ENCODE assay signal across 27 mouse cellular contexts in genomic region chr11:107693338-107693737, GRCm38 (mm10). TPM values are rescaled to one million over a fixed set of nuclear protein-coding genes. Genes with fewer than 3 reads are reported as not detected.
DNase-seq lines count a peak whose midpoint lies in the region; ATAC-seq and TF ChIP-seq lines count a peak whose summit lies in the region.
"Had no signal": no experiment of that assay in that cellular context is flagged by ENCODE, and none has a peak within 500 bp of the region (broad histone marks: within the 10 kb centered on the region; RNA-seq: fewer than 3 reads in every experiment).

No protein-coding gene starts in this region.

- peak; percentile 95 to 96 for TF ChIP-seq EP300 in MEL (IDR thresholded peaks at IDR 0.05; ENCODE audit: low read depth in 1 of 2, low read length in 2 of 2)

- H3K4me2 ChIP-seq in liver, embryonic 11.5 days, result no peak overlapping the region
- no peak overlapping the region for H3K4me2 ChIP-seq in hindbrain, embryonic 14.5 days (replicated peaks)
- H3K4me2 ChIP-seq: embryonic facial prominence, embryonic 15.5 days; heart, embryonic 12.5 days; hindbrain, embryonic 15.5 days; kidney, embryonic 15.5 days; limb, embryonic 13.5 days; neural tube, embryonic 12.5 days had no signal

- TF ChIP-seq POLR2A in MEL (IDR thresholded peaks at IDR 0.05; ENCODE audit: control insufficient read depth in 1 of 2, insufficient read depth in 1 of 2, low read depth in 1 of 2, low read length in 2 of 2, poor library complexity in 1 of 2), result no peak

- no peak overlapping the region for H3K27ac ChIP-seq in liver, embryonic 11.5 days (ENCODE audit: low read depth, low read length)
- H3K27ac ChIP-seq in MEL (ENCODE audit: control insufficient read depth, low read depth, low read length), result peak overlapping the region; percentile 62; the same call in 1 of the 2 replicates
- H3K27ac ChIP-seq in hindbrain, embryonic 14.5 days, result no peak overlapping the region
- H3K27ac ChIP-seq: embryonic facial prominence, embryonic 15.5 days; hindbrain, embryonic 15.5 days; kidney, embryonic 15.5 days; limb, embryonic 13.5 days; midbrain, embryonic 10.5 days; neural tube, embryonic 12.5 days had no signal

- WGBS in liver, embryonic 11.5 days, result 43% methylated on average over 6 of the region's 6 CpGs
- 85% methylated on average over 6 of the region's 6 CpGs for WGBS in hindbrain, embryonic 14.5 days

- H3K36me3 ChIP-seq in liver, embryonic 11.5 days (ENCODE audit: control insufficient read depth, insufficient read depth, low read length), result peaks cover 2% of the 10 kb centered on the region; the same call in 1 of the 2 replicates
- H3K36me3 ChIP-seq in MEL (ENCODE audit: control insufficient read depth in 1 of 2, insufficient read depth in 2 of 2, low read length in 2 of 2), result peaks cover 0 to 29% of the 10 kb centered on the region in 2 experiments; a peak in 2 of 4 replicates
- H3K36me3 ChIP-seq in hindbrain, embryonic 14.5 days (replicated peaks; ENCODE audit: control insufficient read depth, insufficient read depth), result peaks cover 3% of the 10 kb centered on the region; the same call in 1 of the 2 replicates

- no peak for TF ChIP-seq CTCF in MEL (IDR thresholded peaks at IDR 0.05 in 2 of 3, conservative IDR thresholded peaks at IDR 0.05 in 1 of 3; ENCODE audit: control insufficient read depth in 1 of 3, insufficient read depth in 1 of 3, low read depth in 2 of 3, low read length in 3 of 3, poor library complexity in 1 of 3, severe bottlenecking in 1 of 3)

- no peak for DNase-seq in liver, embryonic 11.5 days (ENCODE audit: low spot score)
- DNase-seq in liver (no peak), MEL (ENCODE audit: low read depth, low spot score) (peak; percentile 97)
- DNase-seq in naive thymus-derived CD4-positive, alpha-beta T cell, adult 2 months (ENCODE audit: low read depth), result peak; percentile 12
- no peak for DNase-seq in gastrocnemius, postnatal 10 days
- DNase-seq in neural tube, embryonic 10.5 days (ENCODE audit: extremely low spot score, low spot score), result no peak
- DNase-seq in hindbrain, embryonic 14.5 days (ENCODE audit: low spot score), result no peak
- DNase-seq: adrenal gland, postnatal 10 days; cerebellum, adult 11 months; cerebellum, postnatal 10 days; embryo, embryonic 11 days; forebrain, postnatal 0 days; heart, adult 11 months; heart, postnatal 14 days; lung, adult 18-20 months; lung, postnatal 14 days had no signal

- no peak; the same call in 1 of the 2 replicates for TF ChIP-seq RAD21 in MEL (IDR thresholded peaks at IDR 0.05; ENCODE audit: low read depth, low read length)

- H3K4me3 ChIP-seq in liver, embryonic 11.5 days (ENCODE audit: low read depth, low read length), result no peak overlapping the region
- peak overlapping the region in 1 of 2 experiments; percentile 39; a peak in 2 of 4 replicates for H3K4me3 ChIP-seq in MEL (ENCODE audit: control insufficient read depth in 1 of 2, insufficient read depth in 1 of 2, low read depth in 2 of 2, low read length in 2 of 2)
- H3K4me3 ChIP-seq in hindbrain, embryonic 14.5 days (replicated peaks; ENCODE audit: low read length), result no peak overlapping the region
- H3K4me3 ChIP-seq: embryonic facial prominence, embryonic 15.5 days; heart, embryonic 12.5 days; hindbrain, embryonic 15.5 days; kidney, embryonic 15.5 days; limb, embryonic 13.5 days; midbrain, embryonic 10.5 days; neural tube, embryonic 12.5 days had no signal

- peak; percentile 66; the same call in 1 of the 2 replicates for ATAC-seq in liver, embryonic 11.5 days (replicated peaks; ENCODE audit: low FRiP score)
- ATAC-seq in granulocyte monocyte progenitor cell, adult 5-6 weeks (replicated peaks; ENCODE audit: poor library complexity, severe bottlenecking), result peak; percentile 93
- no peak for ATAC-seq in hindbrain, embryonic 14.5 days (ENCODE audit: low FRiP score)
- ATAC-seq: forebrain, postnatal 0 days; intestine, postnatal 0 days had no signal

- H3K4me1 ChIP-seq in liver, embryonic 11.5 days (replicated peaks; ENCODE audit: control insufficient read depth, insufficient read depth, low read length), result no peaks in the 10 kb centered on the region
- H3K4me1 ChIP-seq in MEL (ENCODE audit: control insufficient read depth in 1 of 2, insufficient read depth in 2 of 2, low read length in 2 of 2), result peaks cover 6 to 30% of the 10 kb centered on the region in 2 experiments; a peak in 3 of 4 replicates
- no peaks in the 10 kb centered on the region for H3K4me1 ChIP-seq in hindbrain, embryonic 14.5 days (replicated peaks; ENCODE audit: control insufficient read depth, insufficient read depth, low read length)
- H3K4me1 ChIP-seq: hindbrain, embryonic 15.5 days; kidney, embryonic 15.5 days; midbrain, embryonic 10.5 days; neural tube, embryonic 12.5 days had no signal

- H3K9ac ChIP-seq in liver, embryonic 11.5 days (ENCODE audit: low read depth, low read length), result no peak overlapping the region
- peak overlapping the region; percentile 55; the same call in 1 of the 2 replicates for H3K9ac ChIP-seq in MEL (ENCODE audit: control insufficient read depth, low read depth, low read length, poor library complexity, severe bottlenecking)
- H3K9ac ChIP-seq in hindbrain, embryonic 14.5 days, result no peak overlapping the region
- H3K9ac ChIP-seq: embryonic facial prominence, embryonic 15.5 days; forebrain, postnatal 0 days; heart, embryonic 12.5 days; hindbrain, embryonic 15.5 days; kidney, embryonic 15.5 days; limb, embryonic 13.5 days; neural tube, embryonic 12.5 days had no signal

- H3K9me3 ChIP-seq in liver, embryonic 11.5 days (ENCODE audit: control insufficient read depth, low read length), result no peaks in the 10 kb centered on the region
- H3K9me3 ChIP-seq in MEL (replicated peaks; ENCODE audit: insufficient read depth, low read length), result no peaks in the 10 kb centered on the region
- H3K9me3 ChIP-seq in hindbrain, embryonic 14.5 days (ENCODE audit: control insufficient read depth, low read length), result 0 out of 2 replicates have a peak, but pooled peaks cover 4% of the 10 kb centered on the region
- H3K9me3 ChIP-seq: embryonic facial prominence, embryonic 15.5 days; hindbrain, embryonic 15.5 days; kidney, embryonic 15.5 days; midbrain, embryonic 10.5 days; neural tube, embryonic 12.5 days had no signal

- no peaks in the 10 kb centered on the region for H3K79me2 ChIP-seq in MEL (ENCODE audit: control insufficient read depth, insufficient read depth, low read length, poor library complexity)

- no peaks in the 10 kb centered on the region; the same call in 1 of the 2 replicates for H3K27me3 ChIP-seq in liver, embryonic 11.5 days (replicated peaks; ENCODE audit: control insufficient read depth, insufficient read depth, low read length)
- H3K27me3 ChIP-seq in MEL (ENCODE audit: control insufficient read depth in 1 of 2, insufficient read depth in 2 of 2, low read length in 2 of 2), result no peaks in the 10 kb centered on the region
- no peaks in the 10 kb centered on the region for H3K27me3 ChIP-seq in hindbrain, embryonic 14.5 days (ENCODE audit: control insufficient read depth, insufficient read depth, low read length)
- H3K27me3 ChIP-seq: embryonic facial prominence, embryonic 15.5 days; heart, embryonic 12.5 days; hindbrain, embryonic 15.5 days; kidney, embryonic 15.5 days; limb, embryonic 13.5 days; neural tube, embryonic 12.5 days had no signal

TF ChIP-seq in MEL, 35 proteins besides CTCF, POLR2A, EP300 and RAD21 (continues in another document):
- TF ChIP-seq MYC (IDR thresholded peaks at IDR 0.05; ENCODE audit: low read depth, low read length) (peak; percentile 94), ZKSCAN1 (IDR thresholded peaks at IDR 0.05; ENCODE audit: low read depth, low read length) (0 out of 2 replicates have a peak, but pooled peaks have one; percentile 37), MAX (IDR thresholded peaks at IDR 0.05; ENCODE audit: low read length) (peak; percentile 62; the same call in 1 of the 2 replicates), TBP (IDR thresholded peaks at IDR 0.05; ENCODE audit: low read depth, low read length) (no peak), GATA1 (IDR thresholded peaks at IDR 0.05; ENCODE audit: low read depth, low read length) (peak; percentile 85), RCOR1 (IDR thresholded peaks at IDR 0.05; ENCODE audit: low read depth, low read length) (peak; percentile 98), ZNF384 (IDR thresholded peaks at IDR 0.05; ENCODE audit: low read depth, low read length) (peak; percentile 65), SMC3 (IDR thresholded peaks at IDR 0.05; ENCODE audit: low read depth, low read length) (no peak; the same call in 1 of the 2 replicates), SIN3A (IDR thresholded peaks at IDR 0.05; ENCODE audit: low read length) (peak; percentile 93), CHD2 (IDR thresholded peaks at IDR 0.05; ENCODE audit: low read length) (peak; percentile 42; the same call in 1 of the 2 replicates), ELF1 (IDR thresholded peaks at IDR 0.05; ENCODE audit: low read depth, low read length) (peak; percentile 79), MEF2A (IDR thresholded peaks at IDR 0.05; ENCODE audit: extremely low read depth, insufficient replicate concordance, low read depth, low read length, poor library complexity, severe bottlenecking) (no peak), E2F4 (IDR thresholded peaks at IDR 0.05; ENCODE audit: borderline replicate concordance, low read depth, low read length) (0 out of 2 replicates have a peak, but pooled peaks have one; percentile 31), GABPA (IDR thresholded peaks at IDR 0.05; ENCODE audit: low read depth, low read length) (peak; percentile 95), HCFC1 (IDR thresholded peaks at IDR 0.05; ENCODE audit: low read depth, low read length) (peak; percentile 66), ETS1 (IDR thresholded peaks at IDR 0.05; ENCODE audit: low read depth, low read length) (peak; percentile 97), ZMIZ1 (IDR thresholded peaks at IDR 0.05; ENCODE audit: low read depth, low read length) (peak; percentile 57; the same call in 1 of the 2 replicates), POLR2AphosphoS5 (IDR thresholded peaks at IDR 0.05; ENCODE audit: borderline replicate concordance, low read depth, low read length) (no peak), BHLHE40 (IDR thresholded peaks at IDR 0.05; ENCODE audit: borderline replicate concordance, low read depth, low read length) (peak; percentile 67; the same call in 1 of the 2 replicates), MXI1 (IDR thresholded peaks at IDR 0.05; ENCODE audit: low read depth, low read length) (peak; percentile 83)

RNA-seq across cellular contexts. Expression of gene Cacng1, which starts 23.0 kb away (rescaled TPM):
- polyA plus RNA-seq in liver, embryonic 11.5 days (2014; fragmentation: Nextera tagmentation; extraction: Ambion mirVana), result not detected in 2 replicates
- total RNA-seq in MEL (2012; rRNA removed), result not detected in 2 replicates
- polyA plus RNA-seq in MEL (2012; ENCODE audit: insufficient read depth in 1 of 2, insufficient read length in 2 of 2, low read depth in 1 of 2, low replicate concordance in 2 of 2, missing spikeins in 1 of 2), result not detected
- not detected in 2 replicates for total RNA-seq in granulocyte monocyte progenitor cell, adult 5-6 weeks (2014; fragmentation: Nextera tagmentation)
- total RNA-seq in granulocyte monocyte progenitor cell, adult 5-6 weeks (2017), result not detected in 2 replicates
- 100 to 1,000 TPM; 457 to 476 TPM for total RNA-seq in gastrocnemius, postnatal 10 days (2021)
- 0.17 and 0.52 TPM in 2 replicates for polyA plus RNA-seq in hindbrain, embryonic 14.5 days (2014; fragmentation: Nextera tagmentation; extraction: Ambion mirVana)
- total RNA-seq: heart, postnatal 14 days; layer of hippocampus, postnatal 25 days; left cerebral cortex, postnatal 14 days had no signal
- polyA plus RNA-seq: heart, embryonic 12.5 days had no signal

Comparison
In these comparisons a context has a peak if more than half of its experiments do, and no peak if none do; other contexts are left out.
1. DNase-seq: peak in MEL (single experiment) and naive thymus-derived CD4-positive, alpha-beta T cell, adult 2 months (single experiment); none in liver, embryonic 11.5 days (single experiment), liver (single experiment), gastrocnemius, postnatal 10 days (single experiment), neural tube, embryonic 10.5 days (single experiment) and hindbrain, embryonic 14.5 days (single experiment).
2. RNA of gene Cacng1, which starts 23.0 kb away (total RNA-seq): 457 to 476 TPM in gastrocnemius, postnatal 10 days; not detected in MEL and not detected in granulocyte monocyte progenitor cell, adult 5-6 weeks; every median in the first group is over 100 times any median in the second.